Mouse (Mus musculus): Measurements from ENCODE around the gene Brwd1.
A peak's percentile ranks its signal among the peaks of the same experiment; 100 is the strongest.
"Not testable (repeated sequence)": the region's sequence is repeated elsewhere in the genome, so short reads cannot be mapped to it uniquely, and the experiment has no call there.

The Brwd1 gene

GRCm38 (mm10) chr16:96082301-96083178, at the start of gene Brwd1:
Brwd1 (minus strand) TSS chr16:96082526.
- peak in 1 of 2 experiments; percentile 72 for DNase-seq (ENCODE audit: low read depth in 1 of 2, low spot score in 2 of 2)

- no peak for DNase-seq (ENCODE audit: low read depth in 1 of 2, low spot score in 2 of 2)
Observed at GRCm38 (mm10) chr16:96128466-96128865, 46.1 kb upstream of the Brwd1 start.

GRCm38 (mm10) chr16:96127657-96128344, 45.5 kb upstream of the Brwd1 start, which contains the start of gene Hmgn1:
Hmgn1 (minus strand) TSS chr16:96127729.
- DNase-seq (ENCODE audit: low read depth in 1 of 2, low spot score in 2 of 2): peak; percentile 44 to 58

- no peak for DNase-seq (ENCODE audit: low read depth in 1 of 2, low spot score in 2 of 2)
Observed at GRCm38 (mm10) chr16:96127288-96127656, 44.9 kb upstream of the Brwd1 start.

- no peak for DNase-seq (ENCODE audit: low read depth in 1 of 2, low spot score in 2 of 2)
Observed at GRCm38 (mm10) chr16:96126684-96127171, 44.4 kb upstream of the Brwd1 start.

- DNase-seq (ENCODE audit: low read depth in 1 of 2, low spot score in 2 of 2): no peak
Observed at GRCm38 (mm10) chr16:96120022-96120623, 37.8 kb upstream of the Brwd1 start.

- DNase-seq (ENCODE audit: low read depth in 1 of 2, low spot score in 2 of 2): no peak
Observed at GRCm38 (mm10) chr16:96114729-96115128, 32.4 kb upstream of the Brwd1 start.

GRCm38 (mm10) chr16:96112769-96113168, 30.4 kb upstream of the Brwd1 start:
- no peak for DNase-seq (ENCODE audit: low read depth in 1 of 2, low spot score in 2 of 2)

- DNase-seq (ENCODE audit: low read depth in 1 of 2, low spot score in 2 of 2): peak in 1 of 2 experiments; percentile 11
Observed at GRCm38 (mm10) chr16:96110655-96111345, 28.5 kb upstream of the Brwd1 start.

GRCm38 (mm10) chr16:96109673-96110072, 27.3 kb upstream of the Brwd1 start:
- no peak for DNase-seq (ENCODE audit: low read depth in 1 of 2, low spot score in 2 of 2)

GRCm38 (mm10) chr16:96103036-96103435, 20.7 kb upstream of the Brwd1 start:
- DNase-seq (ENCODE audit: low read depth in 1 of 2, low spot score in 2 of 2): no peak

- not testable (repeated sequence) for DNase-seq (ENCODE audit: low read depth in 1 of 2, low spot score in 2 of 2)
Observed at GRCm38 (mm10) chr16:96097811-96098210, 15.5 kb upstream of the Brwd1 start.

GRCm38 (mm10) chr16:96095966-96096365, 13.6 kb upstream of the Brwd1 start:
- no peak for DNase-seq (ENCODE audit: low read depth in 1 of 2, low spot score in 2 of 2)

GRCm38 (mm10) chr16:96091515-96092504, 9.5 kb upstream of the Brwd1 start:
- no peak for DNase-seq (ENCODE audit: low read depth in 1 of 2, low spot score in 2 of 2)

- DNase-seq (ENCODE audit: low read depth in 1 of 2, low spot score in 2 of 2): no peak
Observed at GRCm38 (mm10) chr16:96088120-96088519, 5.8 kb upstream of the Brwd1 start.

GRCm38 (mm10) chr16:96087436-96087835, 5.1 kb upstream of the Brwd1 start:
- no peak for DNase-seq (ENCODE audit: low read depth in 1 of 2, low spot score in 2 of 2)

- peak in 1 of 2 experiments; percentile 10 for DNase-seq (ENCODE audit: low read depth in 1 of 2, low spot score in 2 of 2)
Observed at GRCm38 (mm10) chr16:96087001-96087400, 4.7 kb upstream of the Brwd1 start.

GRCm38 (mm10) chr16:96085597-96085996, 3.3 kb upstream of the Brwd1 start:
- DNase-seq (ENCODE audit: low read depth in 1 of 2, low spot score in 2 of 2): no peak

- DNase-seq (ENCODE audit: low read depth in 1 of 2, low spot score in 2 of 2): no peak
Observed at GRCm38 (mm10) chr16:96083179-96083646, 887 bp upstream of the Brwd1 start.
